Mouse (Mus musculus) MEL (cell line): Measurements from ENCODE around the gene Atg2a. TPM values are rescaled to one million over a fixed set of nuclear protein-coding genes. Genes with fewer than 3 reads are reported as not detected.
A peak's percentile ranks its signal among the peaks of the same experiment; 100 is the strongest.
"Not testable (repeated sequence)": the region's sequence is repeated elsewhere in the genome, so short reads cannot be mapped to it uniquely, and the experiment has no call there.

ENCODE experiments used
- DNase-seq: peaks from one replicate; pipeline ENCODE4 v3.0.0; 2011; ENCODE audit warnings: low read depth, low spot score
- H3K27ac ChIP-seq: 2 replicates; pipeline ENCODE4 v1.5.1; 2012; ENCODE audit warnings: low read depth, mild to moderate bottlenecking, control low read depth, low read length, moderate library complexity; ENCODE audit not compliant: control insufficient read depth
- H3K27me3 ChIP-seq, 2 experiments: fragments of 150-350 bp in 1 of 2; sonication (generic) in 1 of 2; 2 replicates each; pipeline ENCODE4 v1.6.1; 2012; ENCODE audit warnings: low read length in 2 of 2, mild to moderate bottlenecking in 2 of 2, improper control_type of control experiment in 1 of 2, moderate library complexity in 1 of 2; ENCODE audit not compliant: insufficient read depth in 2 of 2, control insufficient read depth in 1 of 2
- H3K36me3 ChIP-seq, 2 experiments: 2 replicates each; pipeline ENCODE4 v1.6.1; 2012 to 2014; ENCODE audit warnings: low read length in 2 of 2, improper control_type of control experiment in 1 of 2, inconsistent platforms in 1 of 2, mild to moderate bottlenecking in 1 of 2; ENCODE audit not compliant: insufficient read depth in 2 of 2, control insufficient read depth in 1 of 2
- H3K4me1 ChIP-seq, 2 experiments: fragments of 150-350 bp in 1 of 2; sonication (generic) in 1 of 2; 2 replicates each; pipeline ENCODE4 v1.6.1; 2012; ENCODE audit warnings: low read length in 2 of 2, improper control_type of control experiment in 1 of 2, mild to moderate bottlenecking in 1 of 2; ENCODE audit not compliant: insufficient read depth in 2 of 2, control insufficient read depth in 1 of 2
- H3K4me3 ChIP-seq, 2 experiments: fragments of 150-350 bp in 1 of 2; sonication (generic) in 1 of 2; 2 replicates each; pipeline ENCODE4 v1.5.1; 2012; ENCODE audit warnings: low read depth in 2 of 2, low read length in 2 of 2, mild to moderate bottlenecking in 2 of 2, moderate library complexity in 2 of 2, control low read depth in 1 of 2, improper control_type of control experiment in 1 of 2; ENCODE audit not compliant: control insufficient read depth in 1 of 2, insufficient read depth in 1 of 2
- H3K79me2 ChIP-seq: 2 replicates; pipeline ENCODE4 v1.6.1; 2012; ENCODE audit warnings: mild to moderate bottlenecking, low read length, moderate library complexity; ENCODE audit not compliant: control insufficient read depth, poor library complexity, insufficient read depth
- H3K9ac ChIP-seq: 2 replicates; pipeline ENCODE4 v1.6.1; 2012; ENCODE audit warnings: low read depth, mild to moderate bottlenecking, control low read depth, low read length, moderate library complexity; ENCODE audit not compliant: control insufficient read depth, poor library complexity, severe bottlenecking
- H3K9me3 ChIP-seq: fragments of 150-350 bp; sonication (generic); replicated peaks from 2 replicates; pipeline ENCODE4 v1.6.1; 2012; ENCODE audit warnings: mild to moderate bottlenecking, low read length, improper control_type of control experiment, moderate library complexity; ENCODE audit not compliant: insufficient read depth
- EP300 ChIP-seq, 2 experiments: IDR thresholded peaks; 2 replicates each; pipeline ENCODE4 v1.6.1; 2011; ENCODE audit warnings: improper control_type of control experiment in 2 of 2, low read length in 2 of 2, low read depth in 1 of 2, mild to moderate bottlenecking in 1 of 2
- HCFC1 ChIP-seq: IDR thresholded peaks from 2 replicates; pipeline ENCODE4 v1.6.1; 2012; ENCODE audit warnings: low read depth, mild to moderate bottlenecking, inconsistent platforms, low read length, improper control_type of control experiment, moderate library complexity
- KAT2A ChIP-seq: conservative IDR thresholded peaks from 2 replicates; pipeline ENCODE4 v1.6.1; 2012; ENCODE audit warnings: low read depth, low read length, improper control_type of control experiment, inconsistent platforms
- MAFK ChIP-seq: IDR thresholded peaks from 2 replicates; pipeline ENCODE4 v1.6.1; 2011; ENCODE audit warnings: low read depth, mild to moderate bottlenecking, low read length, improper control_type of control experiment, borderline replicate concordance
- MYB ChIP-seq: IDR thresholded peaks from 2 replicates; pipeline ENCODE4 v1.6.1; 2011; ENCODE audit warnings: mild to moderate bottlenecking, low read depth, low read length, improper control_type of control experiment
- ZC3H11A ChIP-seq: IDR thresholded peaks from 2 replicates; pipeline ENCODE4 v1.6.1; 2012; ENCODE audit warnings: low read depth, mild to moderate bottlenecking, inconsistent platforms, low read length, improper control_type of control experiment
- ZNF384 ChIP-seq: IDR thresholded peaks from 2 replicates; pipeline ENCODE4 v1.6.1; 2012; ENCODE audit warnings: low read depth, mild to moderate bottlenecking, inconsistent platforms, low read length, improper control_type of control experiment
- polyA plus RNA-seq, 2 experiments: library from polyadenylated mRNA; stranded (reverse) in 1 of 2; unstranded in 1 of 2; fragments of >175 nt in 1 of 2; fragments of >200 nt in 1 of 2; gene quantifications; 2 replicates each; pipeline versions ENCODE4 v1.2.1 to v1.2.4; 2012; ENCODE audit warnings: low replicate concordance in 2 of 2, low read depth in 1 of 2; ENCODE audit not compliant: insufficient read length in 2 of 2, insufficient read depth in 1 of 2, missing spikeins in 1 of 2
- total RNA-seq: library from RNA; depleted of rRNA; stranded (reverse); fragments of 300-350 nt; gene quantifications from 2 replicates; pipeline ENCODE4 v1.2.3, GENCODE M21; 2012; rRNA removed

Gene Atg2a
- total and polyA plus RNA-seq, 3 experiments = 7.9 to 21.7 TPM; not detected in 1

DNA sequence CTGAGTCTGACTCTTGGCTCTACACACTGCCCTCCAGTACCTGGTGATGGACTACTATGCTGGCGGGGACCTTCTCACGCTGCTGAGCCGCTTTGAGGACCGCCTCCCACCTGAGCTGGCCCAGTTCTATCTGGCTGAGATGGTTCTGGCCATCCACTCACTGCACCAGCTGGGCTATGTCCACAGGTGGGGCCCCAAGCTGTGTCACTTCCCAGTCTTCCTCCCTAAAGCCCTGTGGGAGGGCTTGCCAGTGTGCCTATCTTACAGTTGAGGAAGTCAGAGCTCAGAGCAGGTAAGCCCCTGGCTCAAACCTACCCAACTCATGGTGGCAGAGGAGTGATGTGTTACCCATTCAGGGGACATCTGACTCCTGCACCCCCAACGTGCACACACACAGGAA, 68.7 kb downstream of the Atg2a start:
- Histone ChIP-seq H3K9ac (no peak overlapping the region), H3K27ac (no peak overlapping the region), H3K9me3 (no peaks in the 10 kb centered on the region), H3K36me3 (peaks cover 0 to 3% of the 10 kb centered on the region in 2 experiments; a peak in 1 of 4 replicates), H3K4me1 (no peaks in the 10 kb centered on the region), H3K4me3 (no peak overlapping the region), H3K27me3 (no peaks in the 10 kb centered on the region), H3K79me2 (no peaks in the 10 kb centered on the region; the same call in 1 of the 2 replicates)
- DNase-seq = no peak
- no peak for TF ChIP-seq HCFC1
- no peak for TF ChIP-seq EP300 (IDR thresholded peaks at IDR 0.05; ENCODE audit: low read depth in 1 of 2, low read length in 2 of 2)
- TF ChIP-seq ZC3H11A = no peak
- no peak for TF ChIP-seq MYB
- no peak for TF ChIP-seq MAFK
- no peak for TF ChIP-seq KAT2A

DNA sequence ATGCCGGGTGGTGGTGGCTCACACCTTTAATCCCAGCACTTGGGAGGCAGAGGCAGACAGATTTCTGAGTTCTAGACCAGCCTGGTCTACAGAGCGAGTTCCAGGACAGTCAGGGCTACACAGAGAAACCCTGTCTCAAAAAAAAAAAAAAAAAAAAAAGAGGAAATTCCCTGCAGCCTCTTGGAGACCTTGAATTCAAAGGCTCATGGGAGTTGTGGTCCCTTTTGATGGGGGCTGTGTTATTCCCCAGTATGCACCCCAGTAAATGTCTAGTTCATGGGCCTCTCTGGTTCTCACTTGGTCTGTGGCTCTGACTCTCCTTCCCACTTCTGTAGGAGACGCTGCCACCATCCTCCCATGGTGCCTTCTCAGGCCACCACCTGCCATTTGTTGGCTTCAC, 70.3 kb downstream of the Atg2a start:
- H3K36me3 ChIP-seq, DNase-seq, H3K9ac ChIP-seq, H3K4me1 ChIP-seq, H3K4me3 ChIP-seq, H3K9me3 ChIP-seq, H3K27ac ChIP-seq, H3K27me3 ChIP-seq, H3K79me2 ChIP-seq: not testable (repeated sequence)
- TF ChIP-seq HCFC1 (peak; percentile 77), ZNF384 (peak; percentile 86)

Other genes with a start within 250 kb of the Atg2a start
- 42.5 and 43.4 TPM in 2 replicates for gene Capn1, start 225.8 kb upstream of the Atg2a start, total RNA-seq
- gene Capn1, start 225.8 kb upstream of the Atg2a start, polyA plus RNA-seq = 10 to 100 TPM in 1 of 2 experiments, not detected in 1; 75.2 TPM
- 12.5 and 14.3 TPM in 2 replicates for gene Syvn1, start 195.1 kb upstream of the Atg2a start, total RNA-seq
- gene Syvn1, start 195.1 kb upstream of the Atg2a start, polyA plus RNA-seq = 10 to 100 TPM in 1 of 2 experiments, not detected in 1; 55.0 TPM
- 65.1 and 81.6 TPM in 2 replicates for gene Mrpl49, start 183.9 kb upstream of the Atg2a start, total RNA-seq
- 10 to 100 TPM in 1 of 2 experiments, not detected in 1; 98.7 TPM for gene Mrpl49, start 183.9 kb upstream of the Atg2a start, polyA plus RNA-seq
- gene Fau, start 183.8 kb upstream of the Atg2a start, total RNA-seq = 2,020 and 2,413 TPM in 2 replicates
- 1,000 to 10,000 TPM in 1 of 2 experiments, not detected in 1; 2,967 TPM for gene Fau, start 183.8 kb upstream of the Atg2a start, polyA plus RNA-seq
- 26.3 and 37.3 TPM in 2 replicates for gene Znhit2, start 180.5 kb upstream of the Atg2a start, total RNA-seq
- gene Znhit2, start 180.5 kb upstream of the Atg2a start, polyA plus RNA-seq = 10 to 100 TPM in 1 of 2 experiments, not detected in 1; 27.0 TPM
- 7.6 and 8.0 TPM in 2 replicates for gene Tm7sf2, start 173.3 kb upstream of the Atg2a start, total RNA-seq
- gene Tm7sf2, start 173.3 kb upstream of the Atg2a start, polyA plus RNA-seq = 10 to 100 TPM in 1 of 2 experiments, not detected in 1; 13.1 TPM
- 29.4 and 30.9 TPM in 2 replicates for gene Vps51, start 164.4 kb upstream of the Atg2a start, total RNA-seq
- gene Vps51, start 164.4 kb upstream of the Atg2a start, polyA plus RNA-seq = 10 to 100 TPM in 1 of 2 experiments, not detected in 1; 60.5 TPM
- gene Tmem262, start 161.6 kb upstream of the Atg2a start, total RNA-seq = not detected in 2 replicates
- gene Tmem262, start 161.6 kb upstream of the Atg2a start, polyA plus RNA-seq = under 1 TPM in 1 of 2 experiments, not detected in 1; 0.18 TPM
- 0.42 and 0.65 TPM in 2 replicates for gene Gm28374, start 159.4 kb upstream of the Atg2a start, total RNA-seq
- gene Gm28374, start 159.4 kb upstream of the Atg2a start, polyA plus RNA-seq = under 1 TPM in 1 of 2 experiments, not detected in 1; 0.46 TPM
- 36.6 and 40.1 TPM in 2 replicates for gene Zfpl1, start 156.7 kb upstream of the Atg2a start, total RNA-seq
- 10 to 100 TPM in 1 of 2 experiments, not detected in 1; 56.4 TPM for gene Zfpl1, start 156.7 kb upstream of the Atg2a start, polyA plus RNA-seq
- 41.1 and 48.5 TPM in 2 replicates for gene Cdca5, start 156.7 kb upstream of the Atg2a start, total RNA-seq
- gene Cdca5, start 156.7 kb upstream of the Atg2a start, polyA plus RNA-seq = 10 to 100 TPM in 1 of 2 experiments, not detected in 1; 56.5 TPM
- gene AC131692.1, start 147.2 kb upstream of the Atg2a start, total RNA-seq = 0.39 and 0.49 TPM in 2 replicates
- gene AC131692.1, start 147.2 kb upstream of the Atg2a start, polyA plus RNA-seq = 1 to 10 TPM in 1 of 2 experiments, not detected in 1; 2.9 TPM
- gene Naaladl1, start 135.9 kb upstream of the Atg2a start, total RNA-seq = 0.20 and 0.35 TPM in 2 replicates
- gene Naaladl1, start 135.9 kb upstream of the Atg2a start, polyA plus RNA-seq = 1 to 10 TPM in 1 of 2 experiments, not detected in 1; 1.7 TPM
- 34.0 and 44.4 TPM in 2 replicates for gene Sac3d1, start 123.0 kb upstream of the Atg2a start, total RNA-seq
- 10 to 100 TPM in 1 of 2 experiments, not detected in 1; 49.3 TPM for gene Sac3d1, start 123.0 kb upstream of the Atg2a start, polyA plus RNA-seq
- 14.9 and 20.4 TPM in 2 replicates for gene Snx15, start 113.4 kb upstream of the Atg2a start, total RNA-seq
- gene Snx15, start 113.4 kb upstream of the Atg2a start, polyA plus RNA-seq = 10 to 100 TPM in 1 of 2 experiments, not detected in 1; 35.3 TPM
- 0.19 TPM in 1 of 2 replicates, not detected in the other for gene Batf2, start 100.7 kb upstream of the Atg2a start, total RNA-seq
- under 1 TPM in 1 of 2 experiments, not detected in 1; 0.60 TPM for gene Batf2, start 100.7 kb upstream of the Atg2a start, polyA plus RNA-seq
- 47.2 and 53.8 TPM in 2 replicates for gene Arl2, start 100.1 kb upstream of the Atg2a start, total RNA-seq
- 100 to 1,000 TPM in 1 of 2 experiments, not detected in 1; 111 TPM for gene Arl2, start 100.1 kb upstream of the Atg2a start, polyA plus RNA-seq
- not detected in 2 replicates for gene Majin, start 57.3 kb upstream of the Atg2a start, total RNA-seq
- not detected for gene Majin, start 57.3 kb upstream of the Atg2a start, polyA plus RNA-seq
- not detected in 2 replicates for gene Gpha2, start 15.3 kb upstream of the Atg2a start, total RNA-seq
- gene Gpha2, start 15.3 kb upstream of the Atg2a start, polyA plus RNA-seq = under 1 TPM in 1 of 2 experiments, not detected in 1; 0.19 TPM
- 10.4 and 14.7 TPM in 2 replicates for gene Ppp2r5b, start 5.8 kb upstream of the Atg2a start, total RNA-seq
- 10 to 100 TPM in 1 of 2 experiments, not detected in 1; 15.6 TPM for gene Ppp2r5b, start 5.8 kb upstream of the Atg2a start, polyA plus RNA-seq
- gene Ehd1, start 35.1 kb downstream of the Atg2a start, total RNA-seq = 57.8 and 65.9 TPM in 2 replicates
- gene Ehd1, start 35.1 kb downstream of the Atg2a start, polyA plus RNA-seq = 100 to 1,000 TPM in 1 of 2 experiments, not detected in 1; 105 TPM
- gene Cdc42bpg, start 64.8 kb downstream of the Atg2a start, total RNA-seq = 2.0 and 2.6 TPM in 2 replicates
- 1 to 10 TPM in 1 of 2 experiments, not detected in 1; 4.5 TPM for gene Cdc42bpg, start 64.8 kb downstream of the Atg2a start, polyA plus RNA-seq
- 37.7 and 39.4 TPM in 2 replicates for gene Men1, start 93.3 kb downstream of the Atg2a start, total RNA-seq
- gene Men1, start 93.3 kb downstream of the Atg2a start, polyA plus RNA-seq = 100 to 1,000 TPM in 1 of 2 experiments, not detected in 1; 132 TPM
- gene Map4k2, start 99.5 kb downstream of the Atg2a start, total RNA-seq = 8.0 and 10.2 TPM in 2 replicates
- 10 to 100 TPM in 1 of 2 experiments, not detected in 1; 22.3 TPM for gene Map4k2, start 99.5 kb downstream of the Atg2a start, polyA plus RNA-seq
- 65.7 and 71.9 TPM in 2 replicates for gene Sf1, start 122.0 kb downstream of the Atg2a start, total RNA-seq
- 100 to 1,000 TPM; 211 to 245 TPM for gene Sf1, start 122.0 kb downstream of the Atg2a start, polyA plus RNA-seq
- gene Pygm, start 142.7 kb downstream of the Atg2a start, total RNA-seq = 0.62 and 0.73 TPM in 2 replicates
- gene Pygm, start 142.7 kb downstream of the Atg2a start, polyA plus RNA-seq = 1 to 10 TPM in 1 of 2 experiments, not detected in 1; 3.3 TPM
- gene Rasgrp2, start 157.7 kb downstream of the Atg2a start, total RNA-seq = 176 TPM in 2 replicates
- gene Rasgrp2, start 157.7 kb downstream of the Atg2a start, polyA plus RNA-seq = 100 to 1,000 TPM in 1 of 2 experiments, not detected in 1; 233 TPM
- 0.07 and 0.39 TPM in 2 replicates for gene Nrxn2, start 177.1 kb downstream of the Atg2a start, total RNA-seq
- under 1 TPM in 1 of 2 experiments, not detected in 1; 0.42 TPM for gene Nrxn2, start 177.1 kb downstream of the Atg2a start, polyA plus RNA-seq